Mouse (Mus musculus) layer of hippocampus, postnatal 25 days (tissue): Measurements from ENCODE around the gene Mpv17l. TPM values are rescaled to one million over a fixed set of nuclear protein-coding genes. Genes with fewer than 3 reads are reported as not detected.
"Not testable (repeated sequence)": the region's sequence is repeated elsewhere in the genome, so short reads cannot be mapped to it uniquely, and the experiment has no call there.

Experiments used
- DNase-seq, 2 experiments: peaks; one replicate each; pipeline ENCODE4 v3.0.0; 2022; ENCODE audit warnings: mixed read lengths in 2 of 2, low spot score in 1 of 2; ENCODE audit errors: extremely low spot score in 1 of 2
- total RNA-seq, 2 experiments: library from RNA; stranded (reverse); gene quantifications; 2 replicates each; pipeline ENCODE4 v1.2.3; 2021

Gene Mpv17l
- total RNA-seq, 2 experiments from 2014 or later, result 72.7 to 74.0 TPM

DNA sequence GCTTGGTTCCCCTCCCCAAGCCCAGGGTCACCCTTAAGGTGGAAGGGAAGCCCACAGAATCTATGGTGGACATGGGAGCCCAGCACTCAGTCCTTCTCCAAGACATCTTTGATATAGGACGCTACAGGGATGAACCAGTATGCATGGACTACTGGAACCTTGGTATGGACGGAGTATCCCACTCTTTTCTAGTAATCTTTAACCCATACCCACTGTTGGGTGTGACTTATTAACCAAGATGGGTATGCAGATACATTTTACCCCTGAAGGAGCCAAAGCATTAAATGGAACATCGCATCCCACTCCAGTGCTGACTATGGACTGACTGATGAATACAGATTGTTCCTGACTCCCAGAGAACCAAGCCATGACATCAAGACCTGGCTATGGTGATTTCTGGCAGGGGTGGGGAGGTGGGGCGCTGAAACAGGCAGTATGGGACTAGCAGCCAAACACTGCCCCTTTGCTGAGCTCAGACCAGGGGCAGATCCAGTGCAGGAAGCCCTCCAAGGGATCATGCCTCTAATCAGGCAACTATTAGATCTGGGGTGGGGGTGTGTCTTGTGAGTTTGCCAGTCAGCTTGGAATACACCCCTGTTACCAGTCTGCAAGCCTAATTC lies 24.6 kb downstream of the Mpv17l start:
- DNase-seq, result no peak

GRCm38 (mm10) chr16:13940139-13940846 lies 37.3 kb downstream of the Mpv17l start:
- DNase-seq, result peak; percentile 65 to 71

GRCm38 (mm10) chr16:13940847-13941395 lies 38.0 kb downstream of the Mpv17l start:
- no peak for DNase-seq

DNA sequence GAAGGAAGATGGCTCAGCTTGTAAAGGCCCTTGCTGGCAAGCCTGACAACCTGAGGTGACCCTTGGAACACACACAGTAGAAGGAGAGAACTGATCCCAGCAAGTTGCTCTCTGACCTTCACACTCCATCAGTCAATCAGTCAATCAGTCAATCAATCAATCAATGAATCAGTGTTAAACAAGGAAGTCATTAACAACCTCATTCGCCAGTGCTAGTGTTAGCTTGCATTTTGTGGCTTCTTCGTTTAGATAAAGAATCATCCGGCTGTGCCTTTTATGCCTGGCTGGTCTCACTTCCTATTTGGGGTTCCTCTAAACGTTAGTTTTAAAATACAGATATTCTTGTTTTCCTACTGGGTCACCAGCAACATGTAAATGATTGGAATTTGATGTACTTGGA lies 41.2 kb downstream of the Mpv17l start:
- no peak for DNase-seq

DNA sequence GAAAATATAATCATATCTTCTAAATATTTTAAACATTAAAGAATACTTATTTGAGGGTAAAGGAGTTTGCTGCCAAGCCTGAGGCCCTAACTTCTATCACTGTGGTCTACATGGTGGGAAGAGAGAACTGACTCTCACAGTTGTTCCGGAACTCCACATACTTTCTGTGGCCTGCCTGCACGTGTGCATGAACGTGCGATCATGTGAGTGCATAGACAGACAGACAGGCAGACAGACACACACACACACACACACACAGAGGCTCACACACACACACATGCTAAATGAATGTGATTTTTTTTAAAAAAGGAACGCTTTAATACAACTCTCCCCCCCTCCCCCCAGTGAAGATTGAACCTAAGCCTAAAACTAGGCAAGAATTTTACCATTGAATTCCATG lies 41.8 kb downstream of the Mpv17l start:
- DNase-seq, result no peak

DNA sequence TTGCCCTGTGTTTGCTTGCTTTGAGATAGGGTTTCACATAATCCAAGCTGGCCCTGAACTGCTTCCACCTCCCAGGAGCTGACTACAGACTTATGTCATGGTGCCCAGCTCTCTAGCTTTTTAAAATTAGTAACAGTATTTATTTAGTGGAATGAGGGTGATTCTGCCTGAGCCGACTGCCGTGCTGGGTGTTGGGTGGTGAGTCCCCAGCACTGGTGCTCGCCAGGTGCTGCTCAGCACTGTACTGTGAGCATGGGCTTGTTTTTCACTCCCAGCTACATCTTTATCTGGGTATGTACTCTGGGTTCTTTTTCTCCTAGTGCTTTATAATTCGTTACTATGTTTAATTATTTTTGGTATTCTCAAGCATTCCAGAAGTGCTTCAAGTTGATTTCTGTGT lies 42.2 kb downstream of the Mpv17l start:
- DNase-seq, result no peak

GRCm38 (mm10) chr16:13946306-13946705 lies 43.3 kb downstream of the Mpv17l start:
- DNase-seq, result no peak

DNA sequence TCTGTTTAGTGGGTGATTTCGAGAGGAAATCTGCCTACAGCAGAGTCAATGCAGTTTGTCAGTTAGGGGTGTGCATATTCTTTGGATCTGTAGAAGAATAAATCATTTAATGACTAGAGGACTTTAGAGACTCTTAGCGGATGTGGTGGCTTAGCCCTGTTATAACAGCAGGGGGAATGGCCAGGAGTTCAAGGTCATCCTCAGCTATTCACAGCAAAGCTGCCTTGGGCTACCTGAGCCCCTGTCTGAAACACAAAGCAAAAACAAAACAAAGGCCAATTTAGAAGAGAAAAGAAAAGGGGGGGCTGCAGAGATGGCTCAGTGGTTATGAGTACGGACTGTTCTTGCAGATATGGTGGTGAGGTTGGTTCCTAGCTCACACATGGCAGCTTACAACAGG lies 48.3 kb downstream of the Mpv17l start:
- DNase-seq, result no peak

DNA sequence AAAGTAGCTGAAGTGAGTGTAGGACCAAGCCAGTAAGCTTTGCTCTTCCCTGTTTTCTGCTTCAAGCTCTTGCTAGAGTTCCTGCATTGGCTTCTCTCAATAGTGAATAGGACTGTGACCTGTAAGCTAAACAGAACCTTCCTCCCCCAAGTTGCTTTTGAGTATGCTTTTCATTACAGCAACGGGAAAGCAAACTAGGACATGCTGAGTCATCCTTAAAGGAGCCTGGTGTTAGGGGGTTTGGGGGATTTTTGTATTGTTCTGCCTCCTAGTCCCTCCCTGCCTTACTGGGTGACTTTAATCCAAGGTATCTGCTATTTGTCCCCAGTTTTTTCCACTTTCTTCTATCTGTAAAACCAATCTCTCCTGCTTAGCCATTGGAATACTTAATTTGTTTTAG lies 59.1 kb downstream of the Mpv17l start:
- DNase-seq, result no peak

- DNase-seq, result no peak
These were observed 66.1 kb downstream of the Mpv17l start for GRCm38 (mm10) chr16:13969096-13969495.

DNA sequence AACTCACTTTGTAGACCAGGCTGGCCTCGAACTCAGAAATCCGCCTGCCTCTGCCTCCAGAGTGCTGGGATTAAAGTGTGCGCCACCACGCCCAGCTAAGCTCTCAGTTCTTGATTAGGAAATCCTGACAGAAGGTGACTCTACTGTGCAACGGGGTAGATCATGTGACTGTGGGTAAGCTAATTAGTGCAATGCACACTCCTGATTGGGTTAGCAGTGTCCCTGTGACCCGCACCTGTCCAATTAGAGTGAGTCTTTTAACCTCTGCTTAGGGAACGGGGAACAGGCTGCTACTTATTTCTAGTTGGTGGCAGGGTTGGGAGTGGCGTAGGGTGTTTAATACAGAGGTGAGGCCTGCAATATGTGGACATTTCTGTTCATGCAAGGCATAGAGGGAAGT lies 69.1 kb downstream of the Mpv17l start:
- DNase-seq, result no peak

DNA sequence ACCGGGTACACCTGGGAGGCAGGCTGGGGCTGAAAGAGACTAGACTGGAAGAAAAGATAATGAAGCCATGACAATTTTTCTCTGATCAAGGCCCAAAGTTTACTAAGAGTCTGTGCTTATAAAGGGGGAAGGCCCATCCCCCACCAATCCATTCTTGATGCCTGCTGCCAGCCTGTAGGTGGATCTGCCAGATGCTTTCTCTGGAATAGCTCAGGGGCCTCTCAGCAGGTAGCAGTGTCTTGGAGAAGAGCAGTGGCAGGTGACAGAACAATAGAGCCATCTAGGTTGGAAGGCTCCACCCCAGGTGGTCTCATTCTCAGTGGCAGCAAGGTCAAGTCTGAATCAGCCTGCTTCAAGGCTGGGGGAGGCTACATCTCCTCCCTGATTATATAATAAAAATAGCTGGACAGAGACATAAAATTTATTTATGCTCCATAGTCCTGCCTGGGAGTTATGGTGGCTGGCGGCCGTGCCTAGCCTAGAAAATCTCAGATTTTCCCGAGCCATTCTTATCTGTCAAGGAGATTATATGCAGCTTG lies 73.5 kb downstream of the Mpv17l start:
- DNase-seq, result not testable (repeated sequence)

DNA sequence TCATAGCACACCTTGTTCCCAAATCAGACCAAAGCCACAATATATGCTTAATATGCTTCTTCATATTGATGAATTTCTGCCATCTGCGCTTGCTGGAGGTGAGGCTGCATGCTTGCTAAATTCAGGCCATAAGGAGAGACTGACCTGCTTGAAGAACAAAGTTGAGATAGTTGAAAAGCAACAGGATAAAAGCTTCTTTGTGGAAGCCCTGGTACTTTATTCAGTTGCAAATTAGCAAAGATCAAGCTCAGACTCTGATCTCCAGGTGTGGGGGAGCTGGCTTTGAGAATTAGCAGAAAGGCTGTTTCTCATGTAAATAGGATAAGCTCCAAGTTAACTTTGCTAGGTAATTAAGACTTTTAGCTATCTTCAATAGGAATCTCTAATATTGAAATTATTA lies 74.1 kb downstream of the Mpv17l start:
- not testable (repeated sequence) for DNase-seq

GRCm38 (mm10) chr16:13981726-13982125 lies 78.8 kb downstream of the Mpv17l start:
- DNase-seq, result not testable (repeated sequence)

GRCm38 (mm10) chr16:13983161-13983560 lies 80.2 kb downstream of the Mpv17l start:
- DNase-seq, result no peak

DNA sequence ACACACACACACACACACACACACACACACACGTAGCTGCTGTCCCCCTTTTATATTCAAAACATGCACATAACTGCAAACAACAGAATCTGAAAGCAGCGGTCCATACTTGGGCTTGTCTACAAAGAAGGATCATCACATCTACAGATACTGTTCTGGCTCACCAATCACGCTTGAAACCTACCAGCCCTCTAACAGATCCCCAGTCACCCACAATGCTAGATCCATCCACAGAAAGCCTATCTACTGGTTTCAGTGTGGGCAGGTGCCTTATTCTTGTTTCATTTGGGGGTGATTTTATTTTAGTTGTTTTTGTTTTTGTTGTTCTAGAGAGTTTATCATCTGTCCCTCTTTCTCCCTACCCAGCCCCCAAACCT lies 83.2 kb downstream of the Mpv17l start:
- peak in 1 of 2 experiments; percentile 23 for DNase-seq

DNA sequence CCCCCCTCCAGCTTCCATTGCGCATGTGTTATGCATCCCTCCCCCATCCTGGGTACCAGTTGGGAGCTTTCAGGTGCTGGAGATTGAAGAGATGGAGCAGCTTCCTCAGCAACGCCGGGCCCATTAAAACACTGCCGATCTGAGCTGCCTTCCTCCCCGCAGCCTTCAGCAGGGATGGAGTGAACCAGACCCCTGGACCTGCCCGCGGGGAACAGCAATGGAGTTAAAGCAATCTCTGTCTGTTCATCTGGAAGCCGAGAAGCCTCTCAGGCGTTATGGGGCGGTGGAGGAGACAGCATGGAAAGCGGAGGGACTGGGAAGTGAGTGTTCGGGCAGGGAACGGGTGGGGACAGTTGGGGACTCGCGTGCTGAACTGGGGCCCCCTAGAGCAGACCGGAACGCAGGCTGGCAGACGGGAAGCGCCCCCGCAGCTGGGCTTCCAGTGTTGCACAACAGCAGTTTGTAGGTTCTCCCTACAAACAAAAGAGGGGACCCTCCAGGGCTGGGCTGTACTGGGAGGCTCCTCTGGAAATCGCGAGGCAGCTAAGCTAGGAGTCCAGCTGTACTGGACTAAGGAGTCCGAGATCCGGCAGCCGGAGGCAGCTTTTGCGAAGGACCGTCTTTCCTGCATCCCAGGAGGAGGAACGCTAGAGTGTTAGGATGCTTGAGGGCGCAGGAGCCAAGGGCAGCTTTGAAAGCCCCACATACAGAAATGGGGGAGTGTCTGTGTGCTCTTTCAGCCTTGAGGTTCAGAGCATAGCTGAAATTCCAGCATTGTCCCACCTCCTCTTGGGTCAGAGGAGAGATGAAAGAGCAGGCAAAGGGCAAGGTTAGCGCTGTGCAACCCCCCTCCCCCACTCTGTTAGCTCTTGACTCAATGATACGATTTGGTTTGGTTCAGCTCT lies 83.9 kb downstream of the Mpv17l start, which contains the start of the genes 2900011O08Rik and Ifitm7:
TSS of gene 2900011O08Rik (plus strand) at position 31 of the 905 bp plus-strand sequence.
TSS of gene Ifitm7 (minus strand) at position 315 of the 905 bp plus-strand sequence.
- DNase-seq, result peak; percentile 56 to 57

- DNase-seq, result no peak
These were observed 89.7 kb downstream of the Mpv17l start for GRCm38 (mm10) chr16:13992518-13993248.

GRCm38 (mm10) chr16:13994076-13994475 lies 91.1 kb downstream of the Mpv17l start:
- no peak for DNase-seq

DNA sequence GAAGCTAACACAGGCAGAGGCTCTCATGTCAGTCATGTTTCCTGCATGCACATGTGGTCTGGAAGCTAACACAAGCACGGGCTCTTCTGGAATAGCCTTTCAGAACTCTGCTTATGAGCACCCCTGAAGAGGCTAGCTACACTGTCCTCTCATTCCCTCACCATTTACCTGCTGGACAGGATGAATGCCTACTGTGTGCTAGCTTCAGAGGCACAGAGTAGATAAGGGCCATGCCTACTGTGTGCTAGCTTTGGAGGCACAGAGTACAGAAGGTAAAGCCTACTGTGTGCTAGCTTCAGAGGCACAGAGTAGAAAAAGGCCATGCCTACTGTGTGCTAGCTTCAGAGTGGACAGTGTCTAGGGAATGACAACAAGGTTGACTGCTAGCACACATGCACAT lies 91.5 kb downstream of the Mpv17l start:
- DNase-seq, result no peak
